Mouse (Mus musculus) adrenal gland, postnatal 14 days (tissue): ENCODE measurements around the gene Pgghg. TPM values are rescaled to one million over a fixed set of nuclear protein-coding genes. Genes with fewer than 3 reads are reported as not detected.
A peak's percentile ranks its signal among the peaks of the same experiment; 100 is the strongest.
"Not testable (repeated sequence)": the region's sequence is repeated elsewhere in the genome, so short reads cannot be mapped to it uniquely, and the experiment has no call there.

Experiments
- DNase-seq: peaks from one replicate; pipeline ENCODE4 v3.0.0; 2021; ENCODE audit warnings: mixed read lengths
- total RNA-seq: library from RNA; stranded (reverse); gene quantifications from 2 replicates; pipeline ENCODE4 v1.2.3, GENCODE M21; 2021

Gene Pgghg
- total RNA-seq, 1 experiment from 2014 or later = 26.9 TPM

- peak; percentile 87 for DNase-seq
Measured at GRCm38 (mm10) chr7:140955758-140956555, 14.8 kb downstream of the Pgghg start, which contains the start of the genes Gm45717 and Ifitm2. Gene Gm45717, minus strand, starts transcription at chr7:140955937. Gene Ifitm2, minus strand, starts transcription at chr7:140955987.

GRCm38 (mm10) chr7:140956556-140956869, 15.3 kb downstream of the Pgghg start:
- no peak for DNase-seq

GRCm38 (mm10) chr7:140959181-140959901, 18.1 kb downstream of the Pgghg start:
- peak; percentile 59 for DNase-seq

- no peak for DNase-seq
Measured at GRCm38 (mm10) chr7:140960026-140960425, 18.8 kb downstream of the Pgghg start.

GRCm38 (mm10) chr7:140961416-140961815, 20.2 kb downstream of the Pgghg start:
- no peak for DNase-seq

GRCm38 (mm10) chr7:140962733-140963132, 21.5 kb downstream of the Pgghg start:
- no peak for DNase-seq

GRCm38 (mm10) chr7:140966921-140967320, 25.7 kb downstream of the Pgghg start, which contains the start of gene Ifitm1:
Gene Ifitm1, plus strand, starts transcription at chr7:140967221.
- no peak for DNase-seq

GRCm38 (mm10) chr7:140967862-140968591, 26.8 kb downstream of the Pgghg start:
- no peak for DNase-seq

- not testable (repeated sequence) for DNase-seq
Measured at GRCm38 (mm10) chr7:140968710-140969109, 27.5 kb downstream of the Pgghg start.

GRCm38 (mm10) chr7:140970931-140971330, 29.7 kb downstream of the Pgghg start:
- DNase-seq = no peak

- no peak for DNase-seq
Measured at GRCm38 (mm10) chr7:140971479-140972171, 30.4 kb downstream of the Pgghg start.

- DNase-seq = no peak
Measured at GRCm38 (mm10) chr7:140973396-140974165, 32.4 kb downstream of the Pgghg start.

GRCm38 (mm10) chr7:140974940-140975339, 33.7 kb downstream of the Pgghg start:
- no peak for DNase-seq

- no peak for DNase-seq
Measured at GRCm38 (mm10) chr7:140975465-140975864, 34.3 kb downstream of the Pgghg start.

- DNase-seq = not testable (repeated sequence)
Measured at GRCm38 (mm10) chr7:140976720-140977119, 35.5 kb downstream of the Pgghg start.

- DNase-seq = no peak
Measured at GRCm38 (mm10) chr7:140981704-140982103, 40.5 kb downstream of the Pgghg start.

- DNase-seq = no peak
Measured at GRCm38 (mm10) chr7:140982971-140983370, 41.8 kb downstream of the Pgghg start.

- no peak for DNase-seq
Measured at GRCm38 (mm10) chr7:140987182-140988138, 46.3 kb downstream of the Pgghg start.

- DNase-seq = no peak
Measured at GRCm38 (mm10) chr7:140989022-140989421, 47.8 kb downstream of the Pgghg start.

GRCm38 (mm10) chr7:140990185-140990584, 49.0 kb downstream of the Pgghg start:
- no peak for DNase-seq
